Comparison of ENCODE assay signal across 9 mouse cellular contexts in the genomic region with DNA sequence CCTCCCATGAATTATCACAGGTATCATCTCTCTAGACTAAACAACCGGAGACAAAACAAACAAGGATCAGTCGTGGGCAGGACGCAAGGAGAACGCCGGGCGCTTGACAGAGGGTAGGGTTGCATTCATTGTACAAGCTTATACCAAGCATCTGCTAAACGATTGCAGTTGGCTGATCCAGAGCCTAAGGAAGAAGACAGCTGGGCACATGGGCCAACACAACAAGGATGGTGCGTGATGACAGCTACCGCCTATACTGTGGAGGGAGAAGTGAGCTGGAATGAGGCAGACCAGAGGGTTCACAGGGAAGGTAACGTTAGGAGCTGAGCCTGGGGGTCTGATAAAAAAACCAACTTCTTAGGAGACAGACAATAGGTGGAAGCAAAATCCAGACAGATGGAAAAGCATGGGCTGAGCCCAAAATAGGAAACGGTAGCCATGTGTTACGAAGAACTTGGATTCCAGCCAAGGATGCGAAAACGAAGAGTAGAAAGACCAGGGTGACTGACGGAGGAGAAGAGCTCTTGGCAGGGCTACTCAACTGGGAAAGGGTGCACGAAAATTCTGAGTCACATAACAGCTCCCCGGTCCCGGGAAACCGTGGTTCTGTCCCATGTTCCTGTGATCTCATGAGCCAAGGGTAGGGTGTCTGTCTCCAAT. TPM values are rescaled to one million over a fixed set of nuclear protein-coding genes. Genes with fewer than 3 reads are reported as not detected.
DNase-seq lines count a peak whose midpoint lies in the region; ATAC-seq and TF ChIP-seq lines count a peak whose summit lies in the region.
"Had no signal": no experiment of that assay in that cellular context is flagged by ENCODE, and none has a peak within 500 bp of the region (broad histone marks: within the 10 kb centered on the region; RNA-seq: fewer than 3 reads in every experiment).

No protein-coding gene starts in this region.

- no peak overlapping the region for H3K4me3 ChIP-seq in hindbrain, postnatal 0 days (ENCODE audit: low read length)
- no peak overlapping the region for H3K4me3 ChIP-seq in hindbrain, embryonic 16.5 days (ENCODE audit: low read length)
- no peak overlapping the region for H3K4me3 ChIP-seq in heart, embryonic 10.5 days
- no peak overlapping the region for H3K4me3 ChIP-seq in thymus, adult 2 months (ENCODE audit: control insufficient read depth, insufficient read depth, low read length)
- H3K4me3 ChIP-seq: hindbrain, embryonic 15.5 days had no signal

- no peak for ATAC-seq in hindbrain, postnatal 0 days
- no peak for ATAC-seq in hindbrain, embryonic 16.5 days

- no peak overlapping the region for H3K27ac ChIP-seq in hindbrain, postnatal 0 days
- no peak overlapping the region for H3K27ac ChIP-seq in hindbrain, embryonic 16.5 days (ENCODE audit: low read depth, low read length)
- peak overlapping the region; percentile 59; the same call in 1 of the 2 replicates for H3K27ac ChIP-seq in heart, embryonic 10.5 days
- H3K27ac ChIP-seq in thymus, adult 2 months (ENCODE audit: control insufficient read depth, insufficient read depth, low read length): no peak overlapping the region
- H3K27ac ChIP-seq: hindbrain, embryonic 15.5 days had no signal

- TF ChIP-seq POLR2A in thymus, adult 2 months (IDR thresholded peaks at IDR 0.05; ENCODE audit: control insufficient read depth, extremely low read depth, insufficient read depth, low read length, poor library complexity): no peak

- no peaks in the 10 kb centered on the region for H3K9me3 ChIP-seq in hindbrain, postnatal 0 days (ENCODE audit: low read length)
- no peaks in the 10 kb centered on the region; the same call in 1 of the 2 replicates for H3K9me3 ChIP-seq in hindbrain, embryonic 16.5 days (ENCODE audit: control insufficient read depth, low read length)
- no peaks in the 10 kb centered on the region for H3K9me3 ChIP-seq in heart, embryonic 10.5 days
- H3K9me3 ChIP-seq: hindbrain, embryonic 15.5 days had no signal

- WGBS in hindbrain, postnatal 0 days: 64% methylated on average over 19 of the region's 19 CpGs
- WGBS in hindbrain, embryonic 16.5 days: 73% methylated on average over 19 of the region's 19 CpGs
- 77% methylated on average over 19 of the region's 19 CpGs for WGBS in heart, embryonic 10.5 days
- WGBS in thymus, adult 2 months: 88% methylated on average over 19 of the region's 19 CpGs

- no peaks in the 10 kb centered on the region for H3K4me1 ChIP-seq in hindbrain, postnatal 0 days (ENCODE audit: insufficient read depth, low read length)
- no peaks in the 10 kb centered on the region for H3K4me1 ChIP-seq in hindbrain, embryonic 16.5 days (ENCODE audit: control insufficient read depth, insufficient read depth, low read depth, low read length)
- H3K4me1 ChIP-seq in heart, embryonic 10.5 days: 0 out of 2 replicates have a peak, but pooled peaks cover 3% of the 10 kb centered on the region
- no peaks in the 10 kb centered on the region for H3K4me1 ChIP-seq in thymus, adult 2 months (replicated peaks; ENCODE audit: control insufficient read depth, insufficient read depth, low read length)
- H3K4me1 ChIP-seq: hindbrain, embryonic 15.5 days had no signal

- no peak for TF ChIP-seq CTCF in hindbrain, postnatal 0 days (IDR thresholded peaks at IDR 0.05; ENCODE audit: low read depth)
- no peak for TF ChIP-seq CTCF in thymus, adult 2 months (IDR thresholded peaks at IDR 0.05; ENCODE audit: borderline replicate concordance, control insufficient read depth, extremely low read depth, insufficient read depth, low read length, poor library complexity)

- H3K4me2 ChIP-seq in hindbrain, postnatal 0 days (ENCODE audit: low read depth, low read length): peak overlapping the region; percentile 23; the same call in 1 of the 2 replicates
- no peak overlapping the region for H3K4me2 ChIP-seq in hindbrain, embryonic 16.5 days (ENCODE audit: low read length)
- H3K4me2 ChIP-seq: hindbrain, embryonic 15.5 days had no signal

- peak; percentile 38 for DNase-seq in hindbrain, postnatal 0 days (ENCODE audit: low spot score)
- DNase-seq in heart, embryonic 10.5 days (ENCODE audit: low spot score): no peak
- DNase-seq in layer of hippocampus, adult 9-11 months: peak; percentile 52
- peak; percentile 34 for DNase-seq in right cerebral cortex, postnatal 14 days
- DNase-seq in thymus, adult 2 months: no peak
- no peak for DNase-seq in thymus, postnatal 36 days
- no peak for DNase-seq in retina, embryonic 14.5 days (ENCODE audit: low spot score)

- no peaks in the 10 kb centered on the region for H3K36me3 ChIP-seq in hindbrain, postnatal 0 days (ENCODE audit: insufficient read depth, low read length)
- no peaks in the 10 kb centered on the region for H3K36me3 ChIP-seq in hindbrain, embryonic 16.5 days (ENCODE audit: control insufficient read depth, insufficient read depth, low read length)
- H3K36me3 ChIP-seq in heart, embryonic 10.5 days: peaks cover 13% of the 10 kb centered on the region
- no peaks in the 10 kb centered on the region for H3K36me3 ChIP-seq in thymus, adult 2 months (ENCODE audit: control insufficient read depth, insufficient read depth, low read length)
- H3K36me3 ChIP-seq: hindbrain, embryonic 15.5 days had no signal

- no peaks in the 10 kb centered on the region for H3K27me3 ChIP-seq in hindbrain, postnatal 0 days (ENCODE audit: insufficient read depth, low read length)
- H3K27me3 ChIP-seq in hindbrain, embryonic 16.5 days (replicated peaks; ENCODE audit: control insufficient read depth, insufficient read depth, low read length): no peaks in the 10 kb centered on the region
- no peaks in the 10 kb centered on the region for H3K27me3 ChIP-seq in heart, embryonic 10.5 days (ENCODE audit: insufficient read depth, poor library complexity, severe bottlenecking)
- no peaks in the 10 kb centered on the region for H3K27me3 ChIP-seq in thymus, adult 2 months (ENCODE audit: control insufficient read depth, insufficient read depth, low read length)
- H3K27me3 ChIP-seq: hindbrain, embryonic 15.5 days had no signal

- no peak overlapping the region for H3K9ac ChIP-seq in hindbrain, postnatal 0 days (replicated peaks; ENCODE audit: low read length)
- no peak overlapping the region for H3K9ac ChIP-seq in hindbrain, embryonic 16.5 days (ENCODE audit: low read depth, low read length)
- H3K9ac ChIP-seq: hindbrain, embryonic 15.5 days had no signal

RNA-seq across cellular contexts. Expression of gene Flt1, which starts 53.9 kb away (rescaled TPM):
- 17.7 and 17.9 TPM in 2 replicates for total RNA-seq in hindbrain, postnatal 0 days (2014; rRNA removed)
- 10.0 and 11.1 TPM in 2 replicates for polyA plus RNA-seq in hindbrain, postnatal 0 days (2015; fragmentation: Nextera tagmentation; extraction: Ambion mirVana)
- polyA plus RNA-seq in hindbrain, embryonic 16.5 days (2015; fragmentation: Nextera tagmentation; extraction: Ambion mirVana): 14.6 and 15.1 TPM in 2 replicates
- polyA plus RNA-seq in heart, embryonic 10.5 days (2016; fragmentation: Nextera tagmentation; extraction: Ambion mirVana): 20.6 and 21.6 TPM in 2 replicates
- polyA plus RNA-seq in thymus, adult 2 months (2012; rRNA removed): 2.0 TPM in 2 replicates

Comparison
In these comparisons a context has a peak if more than half of its experiments do, and no peak if none do; other contexts are left out.
1. DNase-seq: peak in hindbrain, postnatal 0 days (single experiment), layer of hippocampus, adult 9-11 months (single experiment) and right cerebral cortex, postnatal 14 days (single experiment); none in heart, embryonic 10.5 days (single experiment), thymus, adult 2 months (single experiment), thymus, postnatal 36 days (0 of 2) and retina, embryonic 14.5 days (single experiment).